Comparison of ENCODE assay signal across 18 mouse cellular contexts in the genomic region with DNA sequence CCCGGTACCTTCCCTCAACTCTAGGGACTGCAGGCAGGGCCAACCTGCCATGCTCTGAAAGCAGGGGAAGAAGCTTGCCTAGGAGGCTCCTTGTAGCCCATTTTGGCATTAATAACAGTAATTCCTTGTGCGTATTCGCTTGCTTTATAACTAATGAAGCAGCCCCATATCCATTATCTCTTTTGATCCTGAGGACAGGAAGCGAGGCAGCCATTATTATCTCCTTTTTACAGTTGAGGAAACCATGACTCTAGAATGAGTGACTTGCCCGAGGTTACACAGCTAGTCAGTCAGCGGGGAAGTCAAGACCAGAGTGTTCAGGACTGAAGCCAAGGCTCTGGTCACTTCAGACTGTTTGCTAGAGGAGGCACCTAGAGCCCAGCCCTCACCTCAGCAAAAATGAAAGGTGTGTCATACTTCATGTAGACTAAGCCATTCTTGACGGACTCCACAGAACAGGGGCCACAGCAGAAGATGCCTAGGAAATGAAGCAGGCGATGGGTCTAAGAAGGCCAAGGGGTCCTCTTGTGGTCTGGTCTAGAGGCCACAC.
"Had no signal": no experiment of that assay in that cellular context is flagged by ENCODE, and none has a peak within 500 bp of the region (broad histone marks: within the 10 kb centered on the region; RNA-seq: fewer than 3 reads in every experiment).

No protein-coding gene starts in this region.

- DNase-seq: kidney, adult 2 months; layer of hippocampus, postnatal 36 days; lung, embryonic 14.5 days; retina, postnatal 1 day; right cerebral cortex, postnatal 25 days; thymus, adult 2 months; thymus, postnatal 14 days had no signal

- H3K27me3 ChIP-seq: liver, embryonic 15.5 days; midbrain, embryonic 13.5 days; neural tube, embryonic 13.5 days had no signal

- ATAC-seq: intestine, postnatal 0 days; midbrain, embryonic 13.5 days; midbrain, embryonic 16.5 days had no signal

- H3K4me1 ChIP-seq: midbrain, embryonic 10.5 days; midbrain, embryonic 13.5 days; neural tube, embryonic 13.5 days had no signal

- H3K27ac ChIP-seq: kidney, postnatal 0 days; left cerebral cortex, adult 2 months; liver, embryonic 15.5 days; macrophage; midbrain, embryonic 10.5 days; midbrain, embryonic 13.5 days; neural tube, embryonic 13.5 days had no signal

- H3K4me3 ChIP-seq: left cerebral cortex, adult 2 months; liver, embryonic 15.5 days; midbrain, embryonic 10.5 days; midbrain, embryonic 13.5 days; myocyte; neural tube, embryonic 13.5 days had no signal

- H3K36me3 ChIP-seq: liver, embryonic 15.5 days; midbrain, embryonic 10.5 days; midbrain, embryonic 13.5 days; neural tube, embryonic 13.5 days had no signal

- H3K4me2 ChIP-seq: liver, embryonic 11.5 days; liver, embryonic 15.5 days; lung, embryonic 14.5 days; midbrain, embryonic 13.5 days; neural tube, embryonic 13.5 days had no signal

- H3K9ac ChIP-seq: liver, embryonic 15.5 days; lung, embryonic 14.5 days; midbrain, embryonic 13.5 days; neural tube, embryonic 13.5 days had no signal

- H3K9me3 ChIP-seq: liver, embryonic 15.5 days; midbrain, embryonic 10.5 days; midbrain, embryonic 13.5 days; neural tube, embryonic 13.5 days had no signal
